Mouse (Mus musculus): ENCODE data around the gene Ccdc144b.

The Ccdc144b gene

DNA sequence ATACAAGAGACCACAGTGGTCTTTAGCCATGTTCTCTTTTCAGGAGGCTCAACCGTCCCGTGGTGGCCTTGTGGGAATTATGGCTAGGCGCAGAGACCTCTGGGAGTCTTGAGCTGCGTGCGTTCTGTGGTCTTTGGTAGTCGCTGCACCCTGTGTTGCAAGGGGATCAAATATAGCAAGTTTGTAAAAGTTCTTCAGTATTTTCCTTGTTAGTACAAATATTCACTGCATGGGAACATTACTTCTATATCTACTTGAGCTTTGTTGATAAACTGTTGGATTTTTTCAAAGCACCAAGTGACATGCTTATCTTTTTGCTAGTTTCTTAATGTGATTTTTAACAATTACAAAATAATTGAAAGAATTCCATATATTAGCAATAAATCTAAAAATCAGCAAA lies at the start of gene Ccdc144b:
Gene Ccdc144b, minus strand, starts transcription at position 101 of the 400 bp plus-strand sequence.
- DNase-seq: no peak

DNA sequence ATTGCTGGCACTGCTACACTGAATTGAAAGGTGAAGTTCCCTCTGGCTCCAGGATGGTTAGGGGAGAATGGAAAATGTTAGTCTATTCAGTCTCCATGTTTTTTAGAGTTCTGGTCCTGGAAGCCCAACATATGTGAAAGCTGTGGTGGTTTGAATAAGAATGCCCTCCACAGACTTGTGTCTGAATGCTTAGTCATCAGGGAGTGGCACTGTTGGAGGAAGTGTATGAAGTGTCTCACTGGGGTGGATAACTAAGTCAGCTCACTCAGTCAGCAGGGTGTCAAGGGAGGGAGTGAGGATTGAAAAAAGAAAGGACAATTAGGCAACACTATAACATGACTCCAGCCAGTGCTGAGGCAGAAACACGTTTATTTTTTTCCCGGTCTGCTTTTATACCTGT lies 42.0 kb upstream of the Ccdc144b start:
- no peak for DNase-seq

DNA sequence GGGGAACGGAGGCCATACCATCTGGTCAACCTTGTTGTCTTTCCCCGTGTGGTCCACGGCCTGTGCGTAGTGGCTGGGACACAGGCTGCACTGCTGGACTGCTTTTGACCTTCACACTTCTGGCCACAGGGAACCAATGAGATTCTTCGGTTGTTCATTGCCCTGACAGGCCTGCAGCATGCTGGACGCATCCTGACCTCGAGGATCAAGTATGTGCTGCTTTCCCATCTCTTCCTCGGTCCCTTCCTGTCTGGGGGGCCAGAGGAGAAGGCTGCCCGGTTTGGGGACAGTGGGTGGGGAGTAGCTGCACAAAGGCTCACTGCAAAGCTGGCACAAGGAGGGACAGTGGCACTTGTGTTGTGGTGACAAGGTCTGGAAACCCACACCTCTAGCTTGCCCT lies 34.2 kb upstream of the Ccdc144b start:
- no peak for DNase-seq

DNA sequence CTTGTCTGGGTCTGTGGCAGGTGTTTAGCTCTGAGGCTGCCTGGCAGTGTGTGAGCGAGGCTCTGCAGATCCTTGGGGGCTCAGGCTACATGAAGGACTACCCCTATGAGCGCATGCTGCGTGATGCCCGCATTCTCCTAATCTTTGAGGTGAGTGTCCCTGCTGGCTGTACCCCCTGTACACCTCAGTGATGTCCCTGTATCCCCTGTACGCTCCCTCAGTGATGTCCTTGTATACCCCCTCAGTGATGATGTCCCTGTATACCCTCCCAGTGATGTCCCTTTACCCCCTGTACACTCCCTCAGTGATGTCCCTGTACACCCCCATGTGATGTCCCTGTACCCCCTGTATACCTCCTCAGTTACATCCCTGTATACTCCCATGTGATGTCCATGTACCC lies 32.0 kb upstream of the Ccdc144b start:
- DNase-seq: no peak

DNA sequence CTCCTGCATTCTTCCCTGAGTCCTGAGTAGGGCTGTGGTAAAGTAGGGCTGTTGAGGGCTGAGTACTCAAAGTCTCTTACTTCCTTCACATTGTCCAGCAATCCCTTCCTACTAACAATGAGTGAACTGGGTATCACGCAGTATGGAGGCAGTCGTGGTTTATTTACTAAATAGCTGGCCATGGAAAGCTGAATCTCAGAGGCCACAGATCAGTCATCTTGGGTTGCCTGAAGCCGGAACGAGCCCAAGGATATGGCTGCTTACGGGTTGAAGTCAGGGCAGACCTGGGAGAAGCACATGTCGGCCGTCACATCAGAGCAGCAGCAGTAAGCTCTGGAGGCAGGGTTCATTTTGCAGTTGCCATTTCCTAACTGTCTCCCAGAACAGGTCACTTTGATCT lies 30.0 kb upstream of the Ccdc144b start:
- no peak for DNase-seq

DNA sequence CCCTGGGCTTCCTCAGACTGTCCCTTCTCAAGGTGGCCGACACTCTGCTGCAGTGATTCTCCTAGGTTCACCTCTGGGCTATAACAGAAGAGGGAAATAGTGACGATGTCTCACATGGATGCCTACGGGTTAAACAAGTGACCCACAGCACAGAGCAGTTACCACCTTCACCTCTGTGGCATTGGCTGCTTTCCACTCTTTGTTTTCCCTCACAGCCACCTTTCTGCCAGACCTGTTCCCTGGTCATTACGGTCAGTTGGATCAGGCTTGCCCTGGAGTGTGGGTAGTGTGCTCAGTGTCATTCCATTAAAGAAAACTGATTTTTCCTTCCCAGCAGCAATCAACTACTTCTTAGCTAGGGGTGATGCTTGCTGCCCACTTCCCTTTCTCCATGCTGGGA lies 29.5 kb upstream of the Ccdc144b start:
- DNase-seq: no peak

DNA sequence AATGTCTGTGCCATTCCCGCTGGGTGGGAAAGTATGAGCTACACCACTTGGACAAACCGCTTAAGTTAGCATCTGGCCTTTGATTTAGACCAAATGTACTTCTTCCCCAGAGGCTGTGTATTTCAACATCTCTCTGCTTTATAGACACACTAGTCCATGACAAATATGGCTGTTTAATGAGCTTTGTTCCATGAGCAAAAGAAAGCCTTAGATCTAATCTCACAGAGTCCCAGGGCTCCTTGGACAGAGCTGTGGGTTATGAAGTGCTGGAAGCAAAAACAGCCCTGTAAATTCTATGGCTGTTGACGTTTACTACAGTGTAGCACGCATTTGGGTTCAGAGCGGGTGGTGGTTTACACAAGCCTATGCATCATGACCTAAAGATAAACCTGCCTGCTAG lies 27.4 kb upstream of the Ccdc144b start:
- no peak for DNase-seq

DNA sequence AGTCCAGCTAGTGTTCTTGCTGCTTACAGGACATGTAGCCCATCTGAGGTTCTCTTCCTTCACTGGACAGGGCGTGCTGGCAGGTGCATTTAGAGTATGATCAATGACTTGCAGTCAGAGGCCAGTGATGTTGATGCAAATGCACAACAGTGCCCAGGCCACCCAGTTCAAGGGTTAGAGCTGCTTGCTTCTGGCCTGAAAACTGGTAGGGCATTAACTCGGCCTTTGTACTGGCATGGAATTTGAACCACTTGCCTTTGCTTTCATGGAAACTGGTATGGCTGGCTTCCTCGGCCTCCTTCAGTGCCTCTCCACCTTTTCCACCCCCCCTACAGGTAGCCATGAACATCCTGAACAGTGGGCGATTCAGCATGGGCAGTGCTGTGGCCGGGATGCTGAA lies 26.5 kb upstream of the Ccdc144b start:
- no peak for DNase-seq

DNA sequence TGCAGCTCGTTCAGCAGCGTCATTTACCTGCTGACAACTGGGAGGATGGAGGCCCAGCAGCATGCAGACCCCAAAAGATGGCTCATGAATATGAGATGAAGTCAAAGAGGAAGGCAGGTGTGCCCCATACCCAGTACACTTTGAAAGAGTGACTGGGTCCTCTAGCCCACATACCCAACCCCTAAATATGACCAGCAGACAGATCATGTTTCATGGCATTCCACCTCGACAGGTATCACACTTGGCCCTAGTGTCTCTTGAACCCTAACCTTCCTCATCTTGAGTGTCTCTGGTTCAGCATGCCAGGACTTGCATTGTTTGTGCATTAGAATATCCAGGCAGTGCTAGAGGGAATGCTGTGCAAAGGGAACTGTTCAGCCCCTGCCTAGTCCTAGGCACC lies 24.0 kb upstream of the Ccdc144b start:
- no peak for DNase-seq

DNA sequence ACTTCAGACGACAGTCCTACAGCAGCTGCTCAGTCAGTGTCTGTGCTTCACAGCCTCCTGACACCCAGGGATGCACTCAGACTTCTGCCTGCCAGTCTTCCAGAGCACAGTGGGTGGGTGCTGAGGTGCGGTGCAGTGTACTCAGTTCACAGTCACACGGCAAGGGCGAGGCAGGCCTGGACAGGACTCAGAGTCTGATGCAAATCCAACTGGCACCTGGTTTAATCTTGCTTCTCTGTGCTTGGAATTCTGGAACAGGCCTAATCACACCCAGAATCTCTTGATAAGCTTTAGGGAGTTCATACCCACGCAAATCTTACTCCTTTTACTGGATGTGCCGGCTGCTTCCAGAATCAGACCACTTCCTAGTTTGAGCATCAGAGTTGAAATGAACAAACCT lies 22.1 kb upstream of the Ccdc144b start:
- DNase-seq: no peak

DNA sequence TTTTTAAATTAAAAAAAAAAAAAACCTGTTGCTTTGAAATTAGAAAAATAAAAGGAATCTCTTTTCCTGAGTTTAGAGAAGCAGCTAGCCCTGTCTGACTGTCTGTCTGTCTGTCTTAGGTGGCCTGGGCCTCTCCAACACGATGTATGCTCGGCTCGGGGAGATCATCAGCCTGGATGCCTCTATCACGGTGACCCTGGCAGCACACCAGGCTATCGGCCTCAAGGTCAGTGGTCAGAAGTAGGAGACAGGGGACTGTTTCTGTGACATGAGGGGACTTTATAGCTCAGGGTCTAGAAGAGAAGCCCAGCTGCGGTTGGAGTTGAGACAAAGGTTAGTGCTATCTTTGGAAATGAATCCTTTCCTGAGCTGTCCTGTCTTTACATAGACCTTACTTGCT lies 20.9 kb upstream of the Ccdc144b start:
- no peak for DNase-seq

DNA sequence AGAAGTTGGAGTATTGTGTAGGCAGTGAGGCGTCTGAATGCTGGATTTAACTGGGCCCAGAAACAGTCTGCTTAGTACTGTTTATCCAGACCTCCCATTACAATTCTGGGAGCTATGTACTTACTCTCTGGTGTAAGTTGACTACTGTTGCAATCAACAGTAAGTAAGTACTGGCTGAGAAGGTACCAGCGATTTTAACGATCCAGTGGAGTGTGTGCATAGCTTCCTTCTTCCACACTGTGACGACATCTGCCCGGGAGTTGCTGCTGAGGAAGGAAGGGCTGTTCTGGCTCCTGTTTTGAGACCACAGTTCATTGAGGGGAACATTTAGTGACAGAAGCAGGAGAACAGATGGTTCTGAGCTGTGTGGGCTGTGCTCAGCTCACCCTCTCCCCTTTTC lies 17.7 kb upstream of the Ccdc144b start:
- no peak for DNase-seq

DNA sequence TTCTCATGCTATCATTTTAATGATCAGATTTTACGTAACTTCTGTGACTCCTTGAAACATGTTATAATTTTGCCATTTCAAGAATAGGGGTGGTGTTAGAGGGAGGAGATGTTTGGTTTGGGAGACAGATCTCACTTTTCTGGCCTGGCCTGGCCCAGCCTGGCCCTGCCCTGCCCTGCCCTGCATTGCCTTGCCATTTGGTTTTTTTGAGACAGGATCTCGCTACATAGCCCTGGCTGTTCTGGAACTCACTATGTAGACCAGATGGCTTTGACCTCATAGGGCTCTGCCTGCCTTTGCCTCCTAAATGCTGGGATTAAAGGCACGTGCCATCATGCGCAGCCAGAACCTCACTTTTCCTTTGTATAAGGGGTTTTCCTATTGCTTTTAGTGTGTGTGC lies 17.1 kb upstream of the Ccdc144b start:
- DNase-seq: no peak

DNA sequence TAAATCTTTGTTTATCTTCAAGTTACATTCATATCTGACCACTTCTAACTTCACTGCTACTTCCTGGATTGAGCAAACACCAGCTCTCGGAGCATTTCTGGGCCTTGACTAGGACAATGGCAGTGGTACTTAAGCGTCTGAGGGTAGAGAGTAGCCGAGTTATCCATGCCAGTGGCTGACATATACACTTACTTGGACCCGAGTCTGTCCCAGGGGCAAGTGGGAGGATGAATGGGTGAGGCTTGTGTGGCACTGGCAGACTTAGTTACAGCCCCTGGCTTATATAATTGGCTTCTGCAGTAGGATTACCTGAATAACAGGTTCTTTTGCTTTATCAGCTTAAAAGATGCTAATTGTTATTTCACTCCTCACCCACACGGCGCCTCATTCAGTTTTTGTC lies 14.4 kb upstream of the Ccdc144b start:
- DNase-seq: no peak

DNA sequence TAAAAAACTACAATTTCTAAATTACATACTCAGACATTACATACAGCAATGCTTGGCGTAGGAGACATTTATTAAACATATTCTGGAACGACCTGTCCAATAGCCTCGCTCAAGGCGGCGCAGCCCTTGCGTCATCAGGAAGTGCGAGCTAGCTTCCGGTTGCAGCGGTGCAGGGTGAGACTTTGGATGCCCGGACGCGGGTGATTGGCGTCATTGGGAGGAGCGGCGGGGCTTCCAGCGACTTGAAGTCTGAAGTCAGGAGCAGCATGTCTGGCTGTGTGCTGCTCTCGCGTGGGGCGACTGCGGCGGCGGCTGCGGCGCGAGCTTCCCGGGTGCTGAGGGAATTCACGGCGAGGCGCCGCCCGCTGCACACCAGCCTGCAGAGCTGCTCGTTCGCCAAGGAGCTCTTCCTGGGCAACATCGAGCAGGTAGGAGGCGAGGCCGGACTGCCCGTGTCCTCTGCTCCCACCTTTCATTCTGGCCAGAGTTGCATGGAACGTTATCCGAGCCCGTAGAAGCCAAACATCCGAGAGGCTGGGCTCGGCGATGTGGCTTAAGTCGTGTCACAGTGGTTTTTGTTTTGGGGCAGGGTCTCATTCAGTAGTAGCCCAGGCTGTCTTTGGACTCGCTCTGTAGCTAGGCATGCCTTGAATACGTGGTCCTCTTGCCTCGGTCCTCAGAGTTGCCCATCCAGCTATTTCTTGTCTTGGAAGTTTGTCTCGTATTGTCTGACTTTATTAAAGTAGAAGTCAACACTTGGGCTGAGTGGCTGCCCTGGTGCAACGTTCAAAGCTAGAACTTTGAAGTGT lies 12.7 kb upstream of the Ccdc144b start, which contains the start of gene Acad9:
Gene Acad9, plus strand, starts transcription at position 137 of the 809 bp plus-strand sequence.
- peak; percentile 84 to 90 for DNase-seq

DNA sequence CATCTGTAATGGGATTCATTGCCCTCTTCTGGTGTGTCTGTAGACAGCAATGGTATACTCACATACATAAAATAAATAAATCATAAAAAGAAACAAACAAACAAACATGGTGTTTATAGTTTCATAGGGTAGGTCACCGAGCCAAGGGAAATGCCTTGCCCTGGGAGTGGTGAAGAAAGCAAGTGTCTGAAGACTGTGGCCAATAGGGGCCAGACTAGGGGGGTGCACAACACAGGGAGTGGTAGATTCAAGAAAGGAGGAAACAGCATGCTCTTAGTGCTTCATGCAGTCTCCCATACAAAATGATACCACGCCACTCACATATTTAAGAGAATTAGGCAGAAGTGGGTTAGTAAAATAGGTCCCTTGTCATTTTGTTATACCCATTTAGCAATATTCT lies 11.8 kb upstream of the Ccdc144b start:
- no peak for DNase-seq

DNA sequence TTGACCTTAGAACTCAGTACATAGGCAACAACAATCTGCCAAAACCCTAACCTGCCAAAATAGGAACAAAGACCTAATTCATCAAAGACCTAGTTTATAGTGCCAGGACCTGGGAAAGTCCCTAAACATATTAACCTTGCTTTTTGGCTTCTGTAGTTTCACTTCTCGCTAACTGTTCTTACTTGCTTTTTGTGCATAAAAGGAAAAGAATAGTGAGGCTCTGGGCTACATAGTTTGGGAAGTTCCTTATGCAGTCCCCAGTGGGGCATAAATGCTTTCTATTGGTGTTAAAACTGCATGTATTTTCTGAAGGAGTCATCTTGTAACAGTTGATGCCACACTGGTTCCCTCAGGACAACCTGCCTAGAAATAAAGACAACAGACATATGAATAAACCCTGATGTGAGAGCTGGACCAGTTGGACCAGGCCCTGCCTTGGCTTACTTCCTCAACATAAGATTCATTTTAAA lies 11.3 kb upstream of the Ccdc144b start:
- DNase-seq: peak in 1 of 2 experiments; percentile 15

DNA sequence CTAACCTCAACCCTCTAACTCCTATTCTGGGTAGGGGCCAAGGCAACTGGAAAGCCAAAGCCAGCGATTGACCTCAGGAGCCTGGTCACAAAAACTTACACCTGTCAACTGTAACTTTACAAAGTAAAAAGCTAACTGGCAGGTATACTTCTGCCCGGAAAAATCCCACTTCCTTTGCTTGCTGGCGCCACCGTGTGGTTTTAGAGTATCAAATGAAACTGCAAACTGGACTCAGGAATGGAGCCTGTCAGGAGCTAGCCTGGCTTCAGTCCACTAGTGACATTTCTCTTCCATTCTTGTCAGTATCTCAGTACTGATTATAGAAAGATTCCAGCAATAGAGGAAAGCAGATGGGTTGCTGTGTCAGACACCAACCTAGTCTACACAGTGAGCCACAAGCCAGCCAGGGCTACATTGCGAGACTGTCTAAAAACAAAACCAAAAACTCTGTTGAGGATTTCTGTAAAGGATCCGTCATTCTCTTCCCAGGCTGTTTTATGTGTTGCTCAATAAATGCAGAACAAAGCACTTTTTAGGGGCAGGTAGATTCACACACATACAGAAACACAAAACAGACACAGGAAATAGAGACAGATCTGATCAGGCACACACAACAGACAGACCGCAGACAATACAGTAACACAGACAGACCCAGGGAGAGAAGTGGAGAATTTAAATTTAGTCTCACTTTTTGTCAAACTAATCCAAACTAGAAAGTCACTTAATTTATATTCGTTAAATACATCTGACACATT lies 6.9 kb upstream of the Ccdc144b start:
- peak; percentile 22 to 72 for DNase-seq

DNA sequence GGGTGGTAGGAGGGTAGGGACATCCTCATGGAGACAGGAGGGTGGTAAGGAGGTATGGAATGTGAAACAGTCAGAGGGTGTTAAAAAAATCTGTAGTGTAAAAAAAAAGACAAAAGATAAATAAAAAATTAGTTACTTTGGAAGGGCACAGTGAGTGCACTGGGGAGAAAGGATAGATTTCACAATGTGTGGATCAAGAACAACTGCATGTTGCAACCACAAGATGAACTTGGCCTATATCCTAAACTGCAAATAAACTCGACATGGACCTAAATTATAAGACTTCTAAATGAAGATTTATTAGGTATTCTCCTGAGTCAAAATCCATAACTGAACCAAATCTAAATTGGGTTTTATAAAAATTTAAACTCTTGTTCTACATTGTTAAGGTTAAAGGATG lies 4.2 kb downstream of the Ccdc144b start:
- no peak for DNase-seq

DNA sequence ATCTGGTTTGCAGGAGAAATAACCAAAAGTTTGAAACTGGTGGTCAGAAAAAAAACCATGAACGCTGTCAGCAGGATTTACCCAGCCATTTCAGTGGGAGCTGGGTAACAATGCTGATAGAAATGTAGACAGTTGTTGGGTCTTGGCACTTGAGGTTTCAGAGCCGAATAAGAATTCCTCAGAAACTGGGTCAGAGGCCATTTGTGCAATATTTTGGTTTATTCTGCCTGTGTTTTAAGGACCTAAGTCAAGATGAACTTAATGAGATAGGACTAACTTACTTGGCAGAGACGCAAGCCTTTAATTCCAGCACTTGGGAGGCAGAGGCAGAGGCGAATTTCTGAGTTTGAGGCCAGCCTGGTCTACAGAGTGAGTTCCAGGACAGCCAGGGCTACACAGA lies 8.3 kb downstream of the Ccdc144b start:
- no peak for DNase-seq

DNA sequence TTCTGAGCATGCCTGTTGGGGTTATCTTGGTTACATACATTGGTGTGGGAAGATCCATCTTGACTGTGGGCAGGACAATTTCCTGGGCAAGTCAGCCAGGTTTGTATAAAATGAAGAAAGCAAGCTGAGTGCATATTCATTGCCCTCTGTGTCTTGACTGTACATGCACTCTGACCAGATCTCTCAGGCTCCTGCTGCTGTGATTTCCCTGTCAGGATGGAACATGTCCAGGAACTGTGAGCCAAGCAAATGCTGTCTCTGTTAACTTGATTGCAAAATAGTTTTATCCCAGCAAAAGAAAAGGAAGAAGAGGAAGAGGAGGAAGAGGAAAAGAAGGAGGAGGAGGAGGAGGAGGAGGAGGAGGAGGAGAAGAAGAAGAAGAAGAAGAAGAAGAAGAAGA lies 8.8 kb downstream of the Ccdc144b start:
- no peak for DNase-seq

DNA sequence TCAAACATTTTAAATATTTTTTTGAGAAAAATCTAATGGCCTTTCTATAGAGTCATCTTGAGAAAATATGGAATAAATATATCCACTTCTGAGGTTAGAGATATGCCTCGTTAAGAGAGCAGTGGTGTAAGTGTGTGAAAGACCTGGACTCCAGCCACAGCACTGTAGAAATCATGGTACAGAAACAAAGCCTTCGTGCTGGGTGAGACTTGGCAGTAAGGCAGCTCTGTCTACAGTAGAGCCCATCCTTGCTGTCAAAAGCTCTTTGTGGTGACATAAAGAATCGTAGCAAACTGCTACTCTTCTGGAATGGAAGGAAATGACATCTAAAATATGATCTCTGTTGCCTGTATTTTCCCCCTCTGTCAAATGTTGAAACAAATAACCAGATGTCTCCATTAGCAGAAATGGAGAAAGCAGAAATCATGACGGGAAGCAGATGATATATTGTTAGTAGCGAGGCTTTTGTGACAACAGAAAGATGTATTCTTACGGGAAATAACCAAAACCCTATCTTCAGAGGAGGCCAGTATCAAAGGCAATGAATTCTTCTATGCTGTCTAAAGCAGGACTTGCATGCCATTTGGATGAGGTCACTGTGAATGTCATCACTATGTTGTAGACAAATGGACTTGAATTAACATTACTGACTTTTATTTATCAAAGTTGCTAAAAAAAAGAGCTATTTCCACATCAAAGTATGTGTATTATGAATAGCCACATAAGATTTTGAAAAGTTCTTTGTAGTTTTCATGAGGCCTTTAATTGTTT lies 21.4 kb downstream of the Ccdc144b start:
- no peak for DNase-seq

DNA sequence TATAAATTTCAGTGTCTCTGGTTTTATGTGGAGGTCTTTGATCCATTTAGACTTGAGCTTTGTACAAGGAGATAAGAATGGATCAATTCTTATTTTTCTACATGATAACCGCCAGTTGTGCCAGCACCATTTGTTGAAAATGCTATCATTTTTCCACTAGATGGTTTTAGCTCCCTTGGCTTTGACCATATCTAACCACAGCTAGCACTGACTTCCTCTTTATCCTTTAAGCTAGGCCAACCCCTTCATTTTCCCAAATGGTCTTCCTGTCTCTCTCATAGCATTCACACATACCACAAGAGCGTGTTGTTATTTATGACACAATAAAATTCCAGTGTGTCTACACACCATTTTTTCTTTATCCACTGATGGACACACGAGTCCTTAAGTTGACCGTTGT lies 23.4 kb downstream of the Ccdc144b start:
- DNase-seq: no peak
